Mouse (Mus musculus): ENCODE results near the gene Gm9837.

- TF ChIP-seq GATA1 (IDR thresholded peaks at IDR 0.05; ENCODE audit: low read length) (no peak), TAL1 (IDR thresholded peaks at IDR 0.05; ENCODE audit: low read length) (no peak)
Observed at GRCm38 (mm10) chr11:53452396-53452795, 17.9 kb downstream of the Gm9837 start.

Measured in erythroblast, embryonic 14.5 days (primary cell).